Mouse (Mus musculus): Measurements from ENCODE around the gene E2f8.
A peak's percentile ranks its signal among the peaks of the same experiment; 100 is the strongest.

E2f8 gene

GRCm38 (mm10) chr7:48881486-48881885 is at the start of gene E2f8:
Gene E2f8 (minus strand): TSS chr7:48881596.
- DNase-seq: no peak

- DNase-seq: peak; percentile 10
These were observed 49.0 kb upstream of the E2f8 start for GRCm38 (mm10) chr7:48930399-48930798.

DNA sequence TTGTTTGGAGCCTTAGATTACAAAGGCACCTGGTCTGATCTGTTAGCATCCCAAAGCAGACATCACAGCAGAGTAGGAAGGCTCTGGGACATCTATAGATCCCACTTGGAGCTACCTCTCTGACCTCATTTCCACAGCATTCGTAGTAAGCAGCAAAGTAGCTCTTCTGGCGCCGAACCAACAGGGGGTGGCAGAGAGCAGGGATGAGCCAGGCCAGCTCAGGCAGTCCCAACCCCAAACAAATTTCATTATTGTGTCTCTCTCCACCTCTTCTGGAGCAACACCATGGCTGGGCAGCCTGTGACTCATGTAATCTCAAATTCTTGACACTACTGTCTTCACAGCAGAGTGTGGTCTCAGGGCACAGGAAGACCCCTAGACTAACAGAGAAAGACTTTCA is 47.0 kb upstream of the E2f8 start:
- peak; percentile 46 for DNase-seq

DNA sequence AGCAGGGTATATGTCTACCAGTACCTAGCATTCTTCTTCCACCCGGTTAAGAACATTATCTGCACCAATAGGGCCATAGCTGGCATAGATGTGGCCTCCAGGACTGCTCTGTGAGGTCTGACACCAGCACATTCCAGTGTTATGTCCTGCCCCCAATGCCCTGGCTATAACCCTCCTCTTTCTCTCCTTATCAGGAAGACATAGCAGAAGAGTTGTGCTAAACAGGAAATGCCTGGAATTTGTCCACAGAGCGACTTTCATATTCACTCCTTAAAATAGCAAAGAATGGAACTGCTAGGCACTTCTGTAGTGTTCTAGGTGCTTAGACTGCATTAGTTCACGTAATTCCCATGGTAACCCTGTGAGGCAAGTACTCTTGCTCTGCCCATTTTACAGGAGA is 43.8 kb upstream of the E2f8 start:
- no peak for DNase-seq

DNA sequence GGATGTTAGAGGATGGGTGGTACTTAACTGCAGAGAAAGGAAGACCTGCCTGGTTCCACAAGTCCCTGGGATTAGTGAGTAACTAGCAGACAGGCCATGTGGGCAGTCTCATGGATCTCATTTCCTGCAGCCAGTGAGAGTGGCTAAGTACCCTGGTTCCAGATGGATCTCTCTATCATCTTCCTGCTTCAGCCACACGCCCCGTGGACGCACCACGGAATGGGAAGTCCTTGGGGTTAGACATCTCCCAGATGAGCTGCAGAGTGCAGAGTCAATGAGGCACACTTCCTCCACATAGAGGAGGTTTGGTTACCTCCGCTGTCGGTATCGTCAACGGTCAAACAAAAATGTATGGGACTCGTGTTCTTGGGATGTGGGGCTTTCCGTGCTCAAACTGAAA is 42.2 kb upstream of the E2f8 start:
- DNase-seq: no peak

- DNase-seq: no peak
These were observed 37.0 kb upstream of the E2f8 start for GRCm38 (mm10) chr7:48918389-48918788.

GRCm38 (mm10) chr7:48917988-48918387 is 36.6 kb upstream of the E2f8 start:
- no peak for DNase-seq

DNA sequence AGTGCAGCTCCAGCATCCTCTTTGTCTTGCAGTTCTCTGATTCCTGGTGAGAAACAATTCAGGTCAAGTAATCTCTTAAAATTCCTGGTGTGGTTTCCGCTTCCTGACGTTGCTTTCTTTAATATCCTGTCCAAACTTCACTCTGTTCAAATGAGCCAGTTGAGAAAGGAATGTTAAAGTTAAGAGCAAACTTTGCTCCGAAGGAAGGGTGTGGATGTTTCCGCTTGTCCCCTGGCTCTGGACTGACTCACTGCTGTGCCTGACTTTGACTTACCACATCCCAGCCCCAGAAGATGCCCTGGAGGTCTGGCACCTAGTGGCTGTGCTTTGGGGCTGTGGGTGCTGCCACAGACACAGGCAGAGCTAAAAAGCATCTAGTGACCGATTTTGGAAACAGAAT is 36.1 kb upstream of the E2f8 start:
- DNase-seq: no peak

DNA sequence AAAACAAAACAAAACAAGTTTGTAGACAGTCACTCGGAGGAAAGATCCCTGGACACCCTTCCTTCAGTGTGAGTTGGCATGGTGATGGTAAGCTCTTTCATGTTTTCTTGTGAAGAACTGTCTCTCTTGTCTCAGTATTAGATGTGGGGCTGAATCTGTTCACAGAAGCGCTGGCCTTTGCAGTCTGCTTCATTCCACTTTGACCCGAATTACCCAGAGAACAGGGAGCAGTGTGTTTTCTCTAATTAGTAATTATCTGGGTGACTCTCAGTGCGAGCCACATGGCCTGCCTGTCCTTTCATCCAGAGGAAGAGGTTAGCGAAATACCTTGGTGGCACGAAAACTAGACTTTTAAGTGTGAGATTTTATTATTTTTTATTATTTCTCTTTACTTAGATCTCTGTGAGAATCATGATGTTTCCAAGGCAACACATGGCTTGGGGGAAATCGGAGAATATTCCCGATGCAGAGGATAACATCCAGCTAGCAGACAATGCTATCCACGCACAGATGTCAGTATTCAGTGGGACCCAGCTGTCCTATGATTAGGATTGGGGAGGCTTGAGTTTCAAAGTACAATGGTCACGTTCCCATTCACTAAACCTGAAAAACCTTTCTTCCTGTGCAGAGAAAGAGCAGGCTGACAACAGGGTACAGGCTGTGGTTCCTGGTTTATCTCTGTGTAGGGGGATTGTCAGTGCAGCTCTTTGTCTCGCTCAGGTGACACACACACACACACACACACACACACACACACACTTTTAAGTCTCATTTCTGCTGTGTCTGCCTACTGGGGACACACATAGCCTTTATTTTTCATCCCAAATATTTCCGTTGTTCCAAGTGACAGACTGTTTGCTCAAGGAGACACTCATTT is 33.5 kb upstream of the E2f8 start:
- DNase-seq: no peak

- no peak for DNase-seq
These were observed 29.8 kb upstream of the E2f8 start for GRCm38 (mm10) chr7:48911146-48911545.

- peak; percentile 28 for DNase-seq
These were observed 28.9 kb upstream of the E2f8 start for GRCm38 (mm10) chr7:48910282-48910681.

DNA sequence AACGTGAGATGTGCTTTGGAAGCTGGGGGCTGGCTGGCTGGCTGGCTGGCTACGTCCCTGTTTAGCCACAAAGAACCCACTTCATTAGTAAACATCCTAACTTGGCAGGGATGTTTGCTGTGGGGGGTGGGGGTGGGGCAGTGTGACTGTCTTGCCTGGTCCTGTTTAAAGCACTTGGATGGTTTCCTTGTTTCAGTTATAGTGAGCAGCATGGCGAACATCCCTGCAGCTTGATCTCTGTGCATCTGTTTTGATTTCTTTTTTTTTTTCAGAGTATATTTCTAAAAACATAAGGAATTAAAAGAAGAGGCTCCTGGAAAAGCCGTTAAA is 27.9 kb upstream of the E2f8 start:
- no peak for DNase-seq

- DNase-seq: peak; percentile 43
These were observed 27.3 kb upstream of the E2f8 start, which contains the start of gene Nav2 for GRCm38 (mm10) chr7:48908521-48909341. Gene Nav2 (plus strand): TSS chr7:48908716.

- no peak for DNase-seq
These were observed 21.1 kb upstream of the E2f8 start for GRCm38 (mm10) chr7:48902454-48902853.

- no peak for DNase-seq
These were observed 19.2 kb upstream of the E2f8 start for GRCm38 (mm10) chr7:48900408-48901167.

GRCm38 (mm10) chr7:48898416-48898815 is 17.0 kb upstream of the E2f8 start:
- DNase-seq: no peak

DNA sequence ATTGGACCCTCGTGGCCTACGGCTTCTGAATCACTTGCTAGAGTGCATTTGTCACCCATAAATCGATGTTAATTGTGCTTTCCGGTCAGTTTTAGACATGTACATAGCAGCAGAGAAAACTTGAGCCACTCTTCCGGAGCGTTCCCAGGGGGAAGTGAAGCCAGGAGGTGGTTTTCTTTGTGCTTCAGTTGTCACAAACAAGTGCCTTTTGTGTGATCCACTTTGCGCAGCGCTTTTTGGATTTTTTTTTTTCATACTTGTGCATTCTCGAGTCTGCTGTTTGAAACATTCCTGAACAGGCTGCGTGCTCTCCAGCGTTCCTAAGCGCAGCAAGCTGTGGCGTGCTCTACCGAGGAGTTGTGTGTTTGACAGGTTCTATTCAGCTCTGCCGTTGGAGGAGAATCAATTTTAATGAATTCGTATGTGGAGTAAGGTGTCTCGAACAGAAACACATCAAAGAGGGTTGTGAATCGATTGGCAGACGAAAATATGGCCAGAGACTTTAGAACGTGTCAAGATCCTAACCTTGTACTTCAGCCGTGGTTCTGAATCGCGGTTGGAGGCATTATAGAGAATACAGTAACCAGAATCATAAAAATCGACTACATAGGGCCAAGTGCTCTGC is 16.3 kb upstream of the E2f8 start:
- DNase-seq: no peak

DNA sequence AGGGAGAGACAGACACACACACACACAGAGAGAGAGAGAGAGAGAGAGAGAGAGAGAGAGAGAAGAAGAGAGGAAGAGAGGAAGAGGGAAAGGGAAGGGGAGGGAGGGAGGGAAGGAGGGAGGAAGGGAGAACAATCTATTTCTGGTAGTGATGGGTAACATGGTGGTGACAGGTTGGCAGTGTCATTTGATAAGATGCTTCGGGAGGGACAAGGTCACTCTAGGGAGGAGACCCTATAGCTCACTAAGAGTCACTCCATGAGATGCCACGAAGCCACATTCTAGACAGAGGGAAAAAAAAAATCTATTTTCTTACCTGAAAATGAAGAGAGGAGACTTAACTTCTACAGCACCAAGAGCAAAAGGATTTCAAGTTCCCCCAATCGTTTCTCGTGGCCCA is 14.7 kb upstream of the E2f8 start:
- DNase-seq: no peak

GRCm38 (mm10) chr7:48895475-48895874 is 14.1 kb upstream of the E2f8 start:
- DNase-seq: no peak

- no peak for DNase-seq
These were observed 13.4 kb upstream of the E2f8 start for GRCm38 (mm10) chr7:48894763-48895162.

DNA sequence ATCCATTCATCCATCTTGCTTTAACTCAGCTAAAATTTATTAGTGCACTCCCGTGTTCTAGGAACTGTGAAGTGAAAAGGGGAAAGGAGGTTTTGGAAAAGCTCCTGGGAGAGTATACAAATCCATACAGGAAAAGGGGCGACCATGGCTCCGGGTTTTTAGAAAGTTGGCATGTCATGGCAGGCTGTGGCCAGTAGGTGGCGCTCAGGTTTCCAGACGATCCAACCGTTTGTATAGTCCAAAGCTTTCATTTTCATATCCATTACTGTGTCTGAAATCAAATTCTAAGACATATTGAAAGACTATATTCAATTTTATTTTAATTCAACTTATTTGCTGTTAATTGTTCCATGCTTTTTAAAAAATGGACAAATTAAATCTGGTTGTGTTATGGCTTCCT is 12.8 kb upstream of the E2f8 start:
- DNase-seq: peak; percentile 47

GRCm38 (mm10) chr7:48893093-48893492 is 11.7 kb upstream of the E2f8 start:
- no peak for DNase-seq

DNA sequence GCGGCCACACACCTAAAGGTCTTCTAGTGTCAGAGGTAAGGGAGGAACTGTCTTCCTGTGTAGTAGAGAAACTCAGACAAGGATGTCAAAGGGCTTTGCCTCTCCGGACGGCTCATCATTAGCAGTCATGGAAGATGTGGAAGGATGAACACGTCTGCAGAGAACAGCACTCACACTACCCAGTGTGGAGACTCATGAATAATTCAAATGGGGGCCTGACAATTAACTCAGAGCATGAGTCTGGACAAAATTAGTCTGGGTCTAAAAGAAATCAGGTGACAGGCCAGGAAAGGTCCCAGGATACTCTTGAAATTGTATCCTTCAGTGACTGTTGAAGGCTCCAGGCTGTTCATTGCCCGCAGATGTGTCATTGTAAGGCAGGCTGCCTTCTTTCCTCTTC is 9.6 kb upstream of the E2f8 start:
- DNase-seq: no peak
